Mouse (Mus musculus) fibroblast of lung, adult 2 months (primary cell): ENCODE data around the gene Myh10.

Experiments
- DNase-seq: peaks from one replicate; pipeline ENCODE4 v3.0.0-alpha.2; 2011; ENCODE audit warnings: low read depth

Myh10 gene

GRCm38 (mm10) chr11:68745374-68746200, 54.2 kb downstream of the Myh10 start:
- no peak for DNase-seq

DNA sequence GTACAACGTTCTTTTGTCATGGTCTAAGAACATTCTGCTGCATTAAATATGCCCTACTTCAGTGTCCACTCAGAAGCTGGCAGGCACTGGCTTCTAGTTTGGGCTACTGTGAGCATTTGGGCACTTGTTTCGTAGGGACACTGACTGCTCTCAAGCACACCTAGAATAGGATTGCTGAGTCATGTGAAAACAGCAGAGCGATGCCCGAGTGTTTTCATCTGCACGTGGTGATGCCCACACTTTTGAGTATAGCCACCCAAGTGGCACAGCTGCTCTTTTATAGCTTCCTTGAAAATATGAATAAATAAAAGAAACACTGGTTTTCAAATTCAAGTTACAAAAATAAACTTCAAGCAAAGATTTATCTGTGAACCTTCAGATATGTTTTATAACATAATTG, 56.8 kb downstream of the Myh10 start:
- DNase-seq: no peak

- DNase-seq: no peak
These were observed 58.8 kb downstream of the Myh10 start for GRCm38 (mm10) chr11:68750206-68750605.

GRCm38 (mm10) chr11:68750938-68751337, 59.6 kb downstream of the Myh10 start:
- DNase-seq: peak; percentile 16

DNA sequence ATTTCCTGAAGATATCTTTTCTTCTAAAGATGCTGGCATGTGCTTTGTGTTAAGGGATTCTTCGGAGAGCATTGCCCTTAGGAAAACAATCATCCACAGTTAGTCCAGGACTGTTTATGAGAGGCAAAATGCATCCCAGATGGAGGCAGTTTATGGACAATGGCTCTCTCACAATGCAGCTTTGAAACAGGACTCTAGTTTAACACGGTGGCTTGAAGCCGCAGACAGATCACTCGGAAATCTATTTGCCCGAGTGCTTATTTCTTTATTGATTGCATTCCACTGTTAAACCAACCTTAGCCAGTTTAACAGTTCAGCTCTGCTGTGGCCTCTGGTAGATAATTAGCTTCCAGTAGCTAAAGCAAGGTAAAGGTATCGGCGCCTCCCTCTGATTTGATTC, 62.9 kb downstream of the Myh10 start:
- no peak for DNase-seq

DNA sequence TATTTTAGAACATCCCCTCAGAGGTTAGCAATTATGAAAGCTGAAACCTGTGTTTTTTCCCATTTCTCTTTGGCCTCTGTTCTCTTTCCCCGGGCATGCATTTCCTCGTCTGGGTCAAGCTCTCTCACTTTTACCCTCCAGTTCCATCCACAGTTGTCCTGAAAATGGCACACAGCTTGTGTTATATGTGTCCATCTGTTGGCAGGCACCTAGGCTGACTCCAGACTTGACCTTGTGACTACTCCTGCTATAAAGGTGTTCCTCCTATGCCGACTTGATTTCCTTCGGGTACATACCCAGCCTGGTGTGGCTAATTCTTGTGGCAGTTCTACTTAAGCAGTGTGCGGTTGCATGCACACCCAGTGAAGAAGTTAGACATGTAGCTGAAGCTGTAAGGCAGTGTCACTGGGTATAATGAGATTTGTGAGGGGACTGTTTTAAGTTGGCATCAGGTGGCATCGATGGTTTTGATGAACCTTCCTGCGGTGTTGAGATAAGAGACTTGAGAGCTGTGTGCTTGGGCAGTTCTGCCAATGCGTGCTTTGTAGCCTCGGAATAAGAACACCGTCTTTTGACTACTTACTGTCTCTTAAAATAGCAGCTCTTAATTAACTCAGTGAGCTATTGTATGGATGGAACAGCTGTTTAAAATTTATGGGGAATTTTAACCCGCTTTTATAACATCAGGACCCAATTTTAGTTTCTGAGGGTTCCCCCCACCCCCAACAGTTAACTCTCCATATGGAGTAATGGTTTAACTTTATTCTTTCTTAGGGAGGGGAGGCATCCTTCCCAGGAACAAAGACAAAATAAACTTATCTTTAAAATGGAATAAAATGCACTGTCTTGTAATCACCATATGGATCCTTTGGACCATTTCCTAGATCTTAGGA, 65.3 kb downstream of the Myh10 start:
- no peak for DNase-seq

- DNase-seq: no peak
These were observed 68.3 kb downstream of the Myh10 start for GRCm38 (mm10) chr11:68759691-68760090.

DNA sequence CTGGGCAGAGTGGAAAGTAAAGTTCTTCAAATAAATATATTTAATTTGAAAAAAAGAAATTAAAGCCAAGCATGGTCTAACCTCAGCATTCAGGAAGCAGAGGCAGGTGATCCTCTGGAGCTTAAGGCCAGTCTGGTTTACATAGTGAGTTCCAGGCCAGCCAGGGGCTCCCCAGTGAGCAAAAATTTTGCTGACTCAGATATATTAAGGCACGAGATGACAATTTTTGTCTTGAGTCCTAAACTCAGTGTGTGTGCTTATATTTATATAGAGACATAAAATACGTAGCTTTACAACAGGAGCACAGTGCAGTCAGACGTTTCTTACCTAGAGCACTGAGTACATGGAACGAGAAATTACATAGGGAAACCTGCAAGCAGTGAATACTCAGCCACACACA, 69.8 kb downstream of the Myh10 start:
- no peak for DNase-seq

- no peak for DNase-seq
These were observed 70.3 kb downstream of the Myh10 start for GRCm38 (mm10) chr11:68761664-68762063.

DNA sequence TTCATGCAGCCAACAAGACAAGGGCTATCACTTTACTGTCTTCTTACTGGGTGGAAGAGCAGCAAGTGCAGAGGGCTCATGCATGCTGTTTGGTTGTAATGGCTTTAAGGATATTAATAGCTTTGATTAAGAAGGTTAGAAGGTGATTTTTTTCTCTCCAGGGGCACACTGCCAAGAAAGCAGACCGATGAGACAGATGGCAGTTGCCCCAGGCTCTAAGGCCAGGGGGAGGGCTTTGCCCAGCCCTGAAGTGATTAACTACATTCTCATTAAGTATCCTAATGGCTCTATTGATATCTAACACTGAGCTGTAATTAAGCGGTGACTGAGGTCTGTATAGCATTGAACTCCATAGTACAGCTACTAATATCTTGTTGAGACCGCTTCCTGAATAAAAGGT, 73.3 kb downstream of the Myh10 start:
- no peak for DNase-seq

DNA sequence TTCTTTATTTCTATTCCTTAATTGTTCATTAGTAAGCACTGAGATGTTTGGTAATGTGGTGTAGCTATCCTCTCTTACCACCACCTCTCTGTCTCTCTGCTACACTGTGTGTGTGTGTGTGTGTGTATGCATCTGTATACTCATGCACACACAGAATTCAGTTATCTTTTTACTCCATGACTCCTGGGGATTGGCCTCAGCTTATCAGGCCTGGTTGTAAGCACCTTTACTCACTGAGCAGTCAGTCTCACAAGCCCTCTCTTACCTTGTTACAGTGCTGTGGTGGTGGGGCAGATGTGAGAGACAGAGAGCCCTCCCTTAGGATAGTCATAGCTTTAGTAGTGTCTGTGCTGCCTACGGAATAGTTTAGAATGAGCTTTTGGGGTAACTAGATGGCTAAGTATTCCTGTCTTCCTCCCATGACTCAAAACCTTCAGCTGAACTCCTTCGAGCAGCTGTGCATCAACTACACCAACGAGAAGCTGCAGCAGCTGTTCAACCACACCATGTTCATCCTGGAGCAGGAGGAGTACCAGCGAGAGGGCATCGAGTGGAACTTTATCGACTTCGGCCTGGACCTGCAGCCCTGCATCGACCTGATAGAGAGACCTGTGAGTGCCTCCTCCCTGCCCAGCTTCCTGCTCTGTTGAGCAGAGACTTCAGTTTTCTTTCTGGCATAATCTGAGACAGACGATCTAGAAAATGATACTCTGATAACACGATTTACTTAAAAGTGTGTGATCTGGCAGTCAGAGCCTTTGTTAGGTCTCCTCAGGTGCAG, 76.6 kb downstream of the Myh10 start:
- DNase-seq: no peak

DNA sequence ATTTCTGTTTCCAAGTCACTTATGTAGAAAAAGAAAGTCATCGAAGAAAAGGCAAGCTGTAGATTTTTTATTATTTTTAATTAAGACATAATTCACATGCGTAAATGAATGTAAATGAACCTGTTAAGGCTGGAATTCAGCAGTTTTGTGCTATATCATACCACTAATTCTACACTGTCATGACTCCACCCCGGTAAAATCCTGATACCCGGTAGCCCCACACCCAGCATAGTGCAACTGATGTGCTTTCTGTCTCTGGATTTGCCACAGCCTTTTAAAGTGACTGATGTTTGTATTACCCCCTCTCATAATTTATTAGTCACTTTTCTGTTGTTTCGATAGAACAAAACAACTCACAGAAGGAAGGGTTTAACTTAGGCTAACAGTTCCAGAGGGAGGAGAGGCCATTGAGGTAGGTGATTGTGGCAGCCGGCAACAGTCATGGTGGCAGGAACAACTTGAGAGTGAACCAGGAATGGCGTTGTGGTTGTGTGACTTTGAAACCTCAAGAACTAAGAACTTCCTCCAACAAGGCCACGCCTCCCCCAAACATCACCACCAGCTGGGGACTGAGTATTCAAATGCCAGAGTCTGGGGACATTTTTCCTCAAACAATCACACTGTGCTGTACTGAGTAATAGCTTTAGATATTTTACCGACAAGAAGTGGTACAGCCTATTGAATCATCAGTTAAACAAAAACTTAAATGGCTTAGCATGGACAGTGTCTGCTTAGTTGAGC, 78.6 kb downstream of the Myh10 start:
- DNase-seq: no peak

GRCm38 (mm10) chr11:68776147-68776655, 84.8 kb downstream of the Myh10 start:
- no peak for DNase-seq

DNA sequence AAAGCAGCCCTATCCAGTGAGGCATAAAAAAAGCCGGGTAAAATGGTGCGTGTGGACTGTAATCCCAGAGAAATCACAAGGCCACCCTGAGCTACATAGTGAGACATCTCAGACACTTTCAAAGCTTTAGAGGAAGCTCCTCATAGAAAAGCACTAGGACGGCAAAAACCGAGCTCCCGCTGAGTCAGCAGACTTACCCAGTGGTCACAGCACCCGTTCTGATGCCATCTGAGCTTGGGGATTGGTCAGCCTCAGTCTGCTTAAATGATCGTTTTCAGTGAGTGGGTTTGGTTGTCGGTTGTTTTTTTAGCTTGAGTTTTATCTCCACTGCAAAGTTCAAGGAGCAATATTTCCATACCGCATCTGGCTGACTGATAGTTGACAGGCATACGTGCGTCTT, 86.6 kb downstream of the Myh10 start:
- no peak for DNase-seq

DNA sequence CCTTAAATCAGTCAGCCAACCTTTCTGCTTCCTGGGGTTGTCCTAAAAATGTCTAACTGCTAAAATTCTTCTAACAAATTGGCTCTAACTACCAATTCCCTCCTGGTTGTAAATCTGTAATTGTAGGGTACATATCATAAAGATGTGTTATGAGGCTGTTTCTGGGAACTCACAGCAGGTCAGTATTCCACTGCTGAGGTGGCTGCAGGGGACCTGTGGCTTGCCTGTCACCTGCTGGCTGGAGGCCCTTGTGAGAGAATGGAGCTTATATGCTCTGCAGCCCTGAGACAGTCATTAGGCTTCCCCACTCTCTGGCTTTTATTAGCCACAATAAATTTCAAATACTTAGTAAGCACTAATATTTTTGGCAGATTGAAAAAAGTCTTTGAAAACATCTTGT, 87.5 kb downstream of the Myh10 start:
- DNase-seq: no peak

DNA sequence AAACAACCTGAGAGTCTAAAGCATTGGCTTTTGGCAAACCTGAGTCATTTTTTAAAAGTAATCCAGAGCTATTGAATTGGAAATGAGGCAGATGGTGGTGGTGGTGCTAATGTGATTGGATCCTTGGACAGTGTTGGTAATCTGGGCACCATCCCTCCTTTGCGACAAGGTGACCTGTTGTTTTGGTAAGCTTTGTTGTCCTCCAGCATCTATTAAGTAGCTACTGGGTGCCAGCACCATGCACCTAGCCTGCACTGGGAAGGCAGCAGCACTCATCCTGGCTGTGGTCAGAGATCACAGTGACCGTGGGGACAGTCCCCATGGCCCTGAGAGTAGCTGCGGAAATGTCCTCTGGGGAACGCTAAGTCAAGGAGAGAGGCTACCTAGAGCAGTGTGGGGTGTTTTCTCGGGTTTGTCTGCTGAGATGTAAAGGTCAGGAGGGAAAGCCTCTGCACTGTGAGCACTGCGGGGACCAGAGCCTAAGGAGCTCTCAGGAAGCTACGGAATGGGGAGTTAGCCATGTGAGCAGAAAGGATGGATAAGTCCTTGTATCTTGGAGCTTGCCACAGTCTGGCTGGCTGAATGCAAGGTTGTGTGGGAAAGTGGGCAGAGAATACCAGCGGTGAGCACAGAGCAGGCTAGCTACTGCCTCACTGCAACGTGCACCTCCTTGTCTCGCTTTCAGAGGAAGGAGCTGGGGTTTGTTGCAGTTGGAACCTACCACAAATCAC, 88.5 kb downstream of the Myh10 start:
- no peak for DNase-seq

- no peak for DNase-seq
These were observed 89.2 kb downstream of the Myh10 start for GRCm38 (mm10) chr11:68780466-68781114.

- peak; percentile 50 for DNase-seq
These were observed 91.0 kb downstream of the Myh10 start for GRCm38 (mm10) chr11:68782336-68782735.

- no peak for DNase-seq
These were observed 94.5 kb downstream of the Myh10 start for GRCm38 (mm10) chr11:68785813-68786212.

- DNase-seq: no peak
These were observed 95.9 kb downstream of the Myh10 start for GRCm38 (mm10) chr11:68787222-68787621.
